Mouse (Mus musculus) lung, adult 2 months (tissue): ENCODE results near the gene Nup62. TPM values are rescaled to one million over a fixed set of nuclear protein-coding genes. Genes with fewer than 3 reads are reported as not detected.
A peak's percentile ranks its signal among the peaks of the same experiment; 100 is the strongest.

Experiments
- DNase-seq: peaks from one replicate; pipeline ENCODE4 v3.0.0; 2022
- H3K4me1 ChIP-seq: fragments of 200-500 bp; 2 replicates; pipeline ENCODE4 v1.6.1; 2011; ENCODE audit warnings: low read length; ENCODE audit not compliant: control insufficient read depth, insufficient read depth
- H3K4me3 ChIP-seq: fragments of 200-500 bp; replicated peaks from 2 replicates; pipeline ENCODE3; 2011; ENCODE audit warnings: low read depth, mild to moderate bottlenecking, control low read depth, low read length; ENCODE audit errors: extremely low read depth
- CTCF ChIP-seq: fragments of 200-500 bp; IDR thresholded peaks from 2 replicates; pipeline ENCODE4 v1.5.1; 2011; ENCODE audit warnings: mild to moderate bottlenecking, low read length, control low read depth; ENCODE audit not compliant: insufficient read depth
- POLR2A ChIP-seq: fragments of 200-500 bp; IDR thresholded peaks from 2 replicates; pipeline ENCODE4 v1.6.1; 2011; ENCODE audit warnings: low read depth, mild to moderate bottlenecking, control low read depth, low read length, borderline replicate concordance; ENCODE audit errors: extremely low read depth
- WGBS: fragments of 180-500 bp; shearing (Covaris S2); methylation state at CpG from one replicate; pipeline ENCODE4 v1.1.7; 2018; 5-methylcytosine and 5-hydroxymethylcytosine counted together
- polyA plus RNA-seq: library from polyadenylated mRNA; depleted of rRNA; stranded (reverse); fragments of >200 nt; gene quantifications from 2 replicates; pipeline ENCODE4 v1.2.3, GENCODE M21; 2012

Nup62 gene
- polyA plus RNA-seq, 1 experiment, result 42.9 TPM

- peak; percentile 67 for DNase-seq
- Histone ChIP-seq H3K4me1 (peaks cover 11% of the 10 kb centered on the region), H3K4me3 (no peak overlapping the region)
- 44% methylated on average over 22 of the region's 22 CpGs for WGBS
- TF ChIP-seq CTCF (peak; percentile 83), POLR2A (no peak)
These were observed 44.9 kb downstream of the Nup62 start for GRCm38 (mm10) chr7:44860576-44861428.

GRCm38 (mm10) chr7:44861429-44861816 is 45.5 kb downstream of the Nup62 start:
- Histone ChIP-seq H3K4me1 (peaks cover 16% of the 10 kb centered on the region), H3K4me3 (no peak overlapping the region)
- TF ChIP-seq CTCF, result no peak
- no peak for TF ChIP-seq POLR2A
- WGBS, result 79% methylated on average over 14 of the region's 14 CpGs
- DNase-seq, result no peak

GRCm38 (mm10) chr7:44862434-44862833 is 46.5 kb downstream of the Nup62 start:
- WGBS, result 53% methylated on average over 8 of the region's 8 CpGs
- TF ChIP-seq POLR2A, result no peak

GRCm38 (mm10) chr7:44863210-44863609 is 47.3 kb downstream of the Nup62 start:
- no peak for DNase-seq
- peaks cover 27% of the 10 kb centered on the region for H3K4me1 ChIP-seq
- TF ChIP-seq POLR2A (no peak), CTCF (no peak)
- WGBS, result 85% methylated on average over 14 of the region's 14 CpGs
- no peak overlapping the region for H3K4me3 ChIP-seq

More at GRCm38 (mm10) chr7:44862434-44862833, 46.5 kb downstream of the Nup62 start:
- peaks cover 26% of the 10 kb centered on the region for H3K4me1 ChIP-seq
- no peak for DNase-seq
- no peak overlapping the region for H3K4me3 ChIP-seq

GRCm38 (mm10) chr7:44863982-44864494 is 48.1 kb downstream of the Nup62 start:
- H3K4me3 ChIP-seq, result no peak overlapping the region
- no peak for DNase-seq
- 76% methylated on average over 11 of the region's 11 CpGs for WGBS
- H3K4me1 ChIP-seq, result peaks cover 28% of the 10 kb centered on the region
- no peak for TF ChIP-seq POLR2A
- TF ChIP-seq CTCF, result no peak

GRCm38 (mm10) chr7:44864595-44865542 is 49.0 kb downstream of the Nup62 start:
- WGBS, result 62% methylated on average over 24 of the region's 24 CpGs
- Histone ChIP-seq H3K4me3 (no peak overlapping the region), H3K4me1 (peaks cover 28% of the 10 kb centered on the region)
- peak; percentile 23 for DNase-seq
- TF ChIP-seq POLR2A (no peak), CTCF (no peak)

- TF ChIP-seq POLR2A (peak; percentile 34; the same call in 1 of the 2 replicates), CTCF (peak; percentile 7; the same call in 1 of the 2 replicates)
- H3K4me1 ChIP-seq, result peaks cover 26% of the 10 kb centered on the region
- no peak for DNase-seq
- WGBS, result 21% methylated on average over 15 of the region's 15 CpGs
- H3K4me3 ChIP-seq, result no peak overlapping the region
These were observed 50.6 kb downstream of the Nup62 start for GRCm38 (mm10) chr7:44866276-44867009.

GRCm38 (mm10) chr7:44867010-44867702 is 51.3 kb downstream of the Nup62 start:
- Histone ChIP-seq H3K4me3 (no peak overlapping the region), H3K4me1 (peaks cover 26% of the 10 kb centered on the region)
- no peak for DNase-seq
- TF ChIP-seq POLR2A (no peak), CTCF (no peak)
- WGBS, result 50% methylated on average over 19 of the region's 19 CpGs

GRCm38 (mm10) chr7:44867802-44868201 is 51.9 kb downstream of the Nup62 start:
- peaks cover 26% of the 10 kb centered on the region for H3K4me1 ChIP-seq
- TF ChIP-seq POLR2A (no peak), CTCF (no peak)
- no peak for DNase-seq
- no peak overlapping the region for H3K4me3 ChIP-seq
- 33% methylated on average over 9 of the region's 9 CpGs for WGBS
